Mouse (Mus musculus): ENCODE results near the gene H2al1i.
"Not testable (repeated sequence)": the region's sequence is repeated elsewhere in the genome, so short reads cannot be mapped to it uniquely, and the experiment has no call there.

GRCm38 (mm10) chrX:11317956-11318355 is 6.5 kb upstream of the H2al1i start, which contains the start of gene H2al1g:
- TF ChIP-seq TBP (conservative IDR thresholded peaks at IDR 0.05; ENCODE audit: low read depth, low read length); CTCF (conservative IDR thresholded peaks at IDR 0.05 in 1 of 2, IDR thresholded peaks at IDR 0.05 in 1 of 2; ENCODE audit: low read depth in 2 of 2, low read length in 2 of 2); ZNF384 (IDR thresholded peaks at IDR 0.05; ENCODE audit: low read depth, low read length); ZMIZ1 (IDR thresholded peaks at IDR 0.05; ENCODE audit: low read depth, low read length); POLR2A (IDR thresholded peaks at IDR 0.05; ENCODE audit: low read depth, low read length); RAD21 (IDR thresholded peaks at IDR 0.05; ENCODE audit: low read depth, low read length); IRF4 (IDR thresholded peaks at IDR 0.05; ENCODE audit: low read depth, low read length): not testable (repeated sequence)
